Mouse (Mus musculus) lung, postnatal 36 days (tissue): ENCODE measurements around the gene Dhdh.
"Not testable (repeated sequence)": the region's sequence is repeated elsewhere in the genome, so short reads cannot be mapped to it uniquely, and the experiment has no call there.

Experiments
- DNase-seq: peaks from one replicate; pipeline ENCODE4 v3.0.0; 2022; ENCODE audit warnings: mixed read lengths

The Dhdh gene

GRCm38 (mm10) chr7:45470869-45471268 lies 17.7 kb downstream of the Dhdh start:
- DNase-seq = peak; percentile 93

GRCm38 (mm10) chr7:45467090-45467670 lies 21.4 kb downstream of the Dhdh start:
- DNase-seq = peak; percentile 86

- peak; percentile 98 for DNase-seq
These were observed 22.1 kb downstream of the Dhdh start, which contains the start of gene Bax for GRCm38 (mm10) chr7:45466283-45467089. Gene Bax, minus strand, starts transcription at chr7:45466898.

GRCm38 (mm10) chr7:45465549-45465948 lies 23.1 kb downstream of the Dhdh start:
- no peak for DNase-seq

- no peak for DNase-seq
These were observed 23.5 kb downstream of the Dhdh start for GRCm38 (mm10) chr7:45465112-45465511.

- DNase-seq = no peak
These were observed 24.4 kb downstream of the Dhdh start for GRCm38 (mm10) chr7:45463987-45464778.

GRCm38 (mm10) chr7:45462868-45463267 lies 25.7 kb downstream of the Dhdh start:
- DNase-seq = not testable (repeated sequence)

GRCm38 (mm10) chr7:45462325-45462724 lies 26.3 kb downstream of the Dhdh start:
- DNase-seq = no peak

GRCm38 (mm10) chr7:45461781-45462180 lies 26.8 kb downstream of the Dhdh start:
- DNase-seq = no peak

GRCm38 (mm10) chr7:45461326-45461725 lies 27.3 kb downstream of the Dhdh start:
- DNase-seq = no peak

GRCm38 (mm10) chr7:45460860-45461314 lies 27.7 kb downstream of the Dhdh start:
- peak; percentile 83 for DNase-seq

GRCm38 (mm10) chr7:45460377-45460776 lies 28.2 kb downstream of the Dhdh start:
- DNase-seq = no peak

- DNase-seq = peak; percentile 99
These were observed 29.0 kb downstream of the Dhdh start, which contains the start of gene Ftl1 for GRCm38 (mm10) chr7:45459564-45460140. Gene Ftl1, minus strand, starts transcription at chr7:45459884.

- DNase-seq = peak; percentile 91
These were observed 29.6 kb downstream of the Dhdh start for GRCm38 (mm10) chr7:45458748-45459563.

GRCm38 (mm10) chr7:45457204-45458060 lies 31.2 kb downstream of the Dhdh start:
- DNase-seq = peak; percentile 66

- no peak for DNase-seq
These were observed 31.8 kb downstream of the Dhdh start for GRCm38 (mm10) chr7:45456721-45457203.

GRCm38 (mm10) chr7:45455932-45456696 lies 32.5 kb downstream of the Dhdh start:
- peak; percentile 34 for DNase-seq

GRCm38 (mm10) chr7:45454971-45455370 lies 33.6 kb downstream of the Dhdh start:
- no peak for DNase-seq

- peak; percentile 89 for DNase-seq
These were observed 37.1 kb downstream of the Dhdh start for GRCm38 (mm10) chr7:45451344-45451982.
